Mouse (Mus musculus) splenic B cell, adult 2 months (primary cell): ENCODE data around the gene Gm11042.

Experiments used
- DNase-seq: peaks from one replicate; pipeline ENCODE4 v3.0.0-alpha.2; 2011; ENCODE audit warnings: low read depth, low spot score
- H3K27me3 ChIP-seq: 2 replicates; pipeline ENCODE4 v1.6.1; 2012; ENCODE audit warnings: mild to moderate bottlenecking, low read length, moderate library complexity, mixed read lengths; ENCODE audit not compliant: control insufficient read depth, poor library complexity, insufficient read depth, severe bottlenecking
- H3K36me3 ChIP-seq: 2 replicates; pipeline ENCODE4 v1.6.1; 2012; ENCODE audit warnings: mild to moderate bottlenecking, low read length, moderate library complexity, mixed read lengths; ENCODE audit not compliant: control insufficient read depth, poor library complexity, insufficient read depth, severe bottlenecking

Gene Gm11042

DNA sequence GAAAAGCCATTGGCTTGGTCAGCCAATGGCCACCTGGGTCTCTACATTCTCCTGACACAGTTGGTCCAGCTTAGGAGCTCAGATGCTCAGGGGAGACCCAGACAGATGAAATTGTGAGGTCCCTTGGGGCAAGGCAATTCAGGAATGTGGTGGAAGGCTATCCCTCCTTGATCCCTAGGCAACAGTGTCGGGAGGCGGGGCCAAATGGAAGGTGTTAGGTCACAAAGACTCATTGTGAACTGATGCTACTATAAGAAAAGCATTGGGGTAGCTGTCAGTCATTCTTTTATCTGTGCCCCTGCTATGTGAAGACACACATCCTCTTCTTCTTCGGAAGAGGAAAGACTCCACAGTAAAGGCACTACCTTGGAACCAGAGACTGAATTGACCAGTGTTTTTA is 3.6 kb downstream of the Gm11042 start:
- DNase-seq: no peak
- H3K36me3 ChIP-seq: no peaks in the 10 kb centered on the region
- no peaks in the 10 kb centered on the region for H3K27me3 ChIP-seq

DNA sequence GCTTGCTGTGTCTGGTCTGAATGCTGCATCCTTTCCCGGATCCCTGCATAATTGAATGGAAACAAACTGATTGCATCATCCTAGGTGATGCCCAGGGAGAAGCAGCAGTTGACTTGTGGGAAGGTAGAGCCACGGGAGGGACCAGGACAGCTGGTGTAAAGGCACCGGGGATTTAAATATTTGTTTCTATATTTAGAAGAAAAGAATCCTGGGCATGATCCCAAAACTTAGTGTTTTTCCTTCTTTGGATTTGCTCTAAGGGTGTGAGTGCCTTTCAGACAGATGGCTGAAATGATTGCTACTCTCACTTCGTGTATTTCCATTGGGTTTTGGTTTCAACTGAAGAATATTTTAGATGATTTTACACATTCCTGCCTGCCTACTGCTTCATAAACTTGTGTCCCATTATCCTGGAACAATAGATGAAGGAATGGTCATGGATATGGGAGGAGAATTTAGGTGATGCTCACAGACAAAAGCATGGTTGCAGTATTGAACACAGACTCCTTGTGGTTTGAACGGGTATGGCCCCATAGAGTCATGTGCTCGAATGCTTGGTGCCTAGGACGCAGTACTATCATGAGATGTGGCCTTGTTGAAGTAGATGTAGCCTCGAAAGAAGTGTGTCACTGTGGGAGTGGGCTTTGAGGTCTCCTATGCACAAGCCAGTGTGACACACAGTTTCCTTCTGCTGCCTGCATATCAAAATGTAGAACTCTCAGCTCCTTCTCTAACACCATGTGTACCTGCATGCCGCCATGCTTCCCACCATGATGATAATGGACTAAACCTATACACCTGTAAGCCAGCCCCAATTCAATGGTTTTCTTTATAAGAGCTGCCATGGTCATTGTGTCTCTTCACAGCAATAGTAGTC is 12.5 kb downstream of the Gm11042 start:
- no peaks in the 10 kb centered on the region for H3K27me3 ChIP-seq
- H3K36me3 ChIP-seq: no peaks in the 10 kb centered on the region
- no peak for DNase-seq

DNA sequence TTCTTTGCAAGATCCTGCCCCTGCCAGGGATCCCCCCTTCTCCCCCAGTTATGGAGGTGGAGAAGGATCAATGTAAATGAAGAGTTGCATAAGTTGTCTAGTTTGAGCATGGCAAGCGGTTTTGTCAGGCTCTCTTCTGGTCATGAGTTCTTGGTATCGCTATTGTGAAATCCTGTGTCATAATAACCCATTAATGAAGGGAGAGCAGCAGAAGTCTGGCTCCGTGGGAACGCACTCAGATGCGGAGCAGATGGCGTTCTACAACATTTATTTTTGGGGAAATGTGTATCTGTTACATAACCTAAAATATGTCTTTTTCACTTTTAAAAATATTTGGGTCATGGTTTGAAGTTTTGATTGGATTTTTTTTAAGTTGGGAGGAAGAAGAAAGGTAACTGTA is 14.6 kb downstream of the Gm11042 start:
- no peak for DNase-seq
- H3K27me3 ChIP-seq: no peaks in the 10 kb centered on the region
- no peaks in the 10 kb centered on the region for H3K36me3 ChIP-seq

DNA sequence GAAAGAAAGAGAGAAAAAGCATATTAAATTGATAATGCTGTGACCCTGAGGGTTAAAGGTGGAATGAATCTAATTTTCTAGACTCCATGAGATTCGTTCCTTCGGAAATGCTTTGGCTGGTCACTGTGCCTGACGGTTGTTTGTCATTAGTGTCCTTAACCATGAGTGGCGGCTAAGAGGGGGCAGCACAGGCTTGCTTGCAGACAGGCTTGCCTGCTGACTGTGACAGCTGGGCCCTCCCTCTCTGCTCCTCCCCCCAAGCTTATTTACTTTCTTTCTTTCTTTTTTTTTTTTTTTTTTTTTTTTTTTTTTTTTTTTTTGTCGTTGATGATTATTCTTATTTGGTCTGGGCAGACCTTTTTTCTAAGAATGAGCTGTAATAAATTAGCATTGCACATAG is 19.8 kb downstream of the Gm11042 start:
- no peaks in the 10 kb centered on the region for H3K36me3 ChIP-seq
- no peaks in the 10 kb centered on the region for H3K27me3 ChIP-seq
- no peak for DNase-seq

DNA sequence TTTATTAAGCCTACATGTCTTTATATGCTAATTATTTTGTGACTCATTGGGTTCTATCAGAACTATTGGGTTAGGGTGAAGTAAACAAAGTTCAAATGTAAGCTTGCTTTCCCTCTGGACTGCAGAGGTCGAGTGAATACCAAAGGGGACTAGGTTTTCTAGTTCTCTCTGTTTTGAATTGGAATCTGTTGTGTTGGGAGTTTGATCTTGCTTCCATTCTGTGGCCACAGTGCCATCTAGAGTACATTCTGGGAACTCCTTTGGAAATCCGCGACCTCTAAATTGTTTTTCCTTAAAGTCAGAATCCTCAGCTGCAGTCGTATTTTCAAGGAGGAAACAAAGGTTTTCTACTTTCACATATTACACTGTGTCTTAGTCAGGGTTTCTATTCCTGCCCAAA is 22.6 kb downstream of the Gm11042 start:
- DNase-seq: no peak

DNA sequence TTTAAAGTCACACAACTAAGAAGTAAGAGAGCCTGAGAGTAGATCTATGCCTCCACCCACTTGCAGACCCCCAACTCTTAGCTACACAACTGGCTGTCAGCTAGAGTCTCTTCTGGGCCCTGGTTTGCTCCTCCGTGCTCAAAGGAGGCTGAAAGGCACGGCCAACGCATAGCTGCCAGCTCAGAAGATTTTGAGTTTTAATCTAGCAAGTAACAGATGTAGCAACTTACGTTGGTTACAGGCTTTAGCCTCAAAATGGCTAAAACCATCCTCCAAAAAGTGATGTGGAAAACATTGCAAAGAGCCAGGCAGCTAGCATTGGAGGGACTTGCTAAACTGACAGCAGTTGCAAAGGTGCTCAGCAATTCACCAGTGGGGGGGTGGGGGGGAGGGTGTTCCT is 25.2 kb downstream of the Gm11042 start:
- DNase-seq: no peak
- Histone ChIP-seq H3K36me3 (no peaks in the 10 kb centered on the region), H3K27me3 (no peaks in the 10 kb centered on the region)

More for the DNA sequence above, 22.6 kb downstream of the Gm11042 start:
- Histone ChIP-seq H3K36me3 (no peaks in the 10 kb centered on the region), H3K27me3 (no peaks in the 10 kb centered on the region)

DNA sequence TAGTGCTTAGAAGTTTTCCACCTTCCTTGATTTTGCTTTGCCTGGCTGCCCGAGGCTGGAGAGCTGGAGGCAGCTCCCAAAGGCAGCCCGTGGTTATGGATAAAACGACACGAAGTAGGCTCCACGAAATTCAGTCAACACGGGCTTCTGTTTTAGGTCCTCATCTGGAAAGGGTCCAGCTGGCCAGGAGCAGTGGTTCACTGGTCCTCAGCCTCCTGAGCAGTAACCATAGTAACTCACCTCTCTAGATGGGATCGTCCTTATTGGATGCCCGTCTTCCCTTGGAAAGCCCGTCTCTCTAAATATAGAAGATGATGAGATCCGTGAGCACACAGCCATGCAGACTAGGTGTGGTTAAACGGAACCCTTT is 31.5 kb downstream of the Gm11042 start:
- DNase-seq: no peak
- Histone ChIP-seq H3K27me3 (no peaks in the 10 kb centered on the region), H3K36me3 (no peaks in the 10 kb centered on the region)

DNA sequence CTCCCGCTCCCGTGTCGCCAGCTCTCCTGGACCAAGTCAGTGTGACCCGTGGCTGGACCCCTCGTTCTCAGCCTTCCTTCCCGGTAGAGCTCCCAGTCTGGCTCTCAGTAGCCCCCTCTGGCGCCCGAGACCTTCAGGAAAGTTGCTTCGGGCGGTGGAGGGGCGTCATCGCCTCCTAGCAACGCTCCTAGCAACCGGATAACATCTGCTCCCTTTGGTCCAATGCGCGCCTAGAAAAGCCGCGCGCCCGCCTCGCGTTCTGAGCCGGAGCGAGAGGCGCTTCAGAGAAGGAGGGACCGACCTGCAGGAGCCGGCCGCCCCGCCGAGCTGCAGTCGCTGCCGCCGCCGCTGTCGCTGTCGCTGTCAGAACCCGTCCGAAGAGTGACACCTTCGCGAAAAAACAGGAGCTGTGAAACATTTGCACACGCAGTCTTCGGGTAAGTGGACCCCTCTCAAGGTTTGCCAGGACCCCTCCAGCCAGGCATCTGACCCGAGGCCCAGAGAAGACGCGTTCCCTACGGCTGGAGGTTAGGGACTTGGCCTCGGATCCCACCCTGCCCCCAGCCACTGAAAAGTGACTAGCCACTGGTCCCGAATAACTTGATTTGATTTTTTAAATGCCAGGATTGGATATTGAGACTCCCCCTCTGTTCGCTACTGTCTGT is 32.0 kb downstream of the Gm11042 start:
- Histone ChIP-seq H3K27me3 (no peaks in the 10 kb centered on the region), H3K36me3 (no peaks in the 10 kb centered on the region)
- no peak for DNase-seq

DNA sequence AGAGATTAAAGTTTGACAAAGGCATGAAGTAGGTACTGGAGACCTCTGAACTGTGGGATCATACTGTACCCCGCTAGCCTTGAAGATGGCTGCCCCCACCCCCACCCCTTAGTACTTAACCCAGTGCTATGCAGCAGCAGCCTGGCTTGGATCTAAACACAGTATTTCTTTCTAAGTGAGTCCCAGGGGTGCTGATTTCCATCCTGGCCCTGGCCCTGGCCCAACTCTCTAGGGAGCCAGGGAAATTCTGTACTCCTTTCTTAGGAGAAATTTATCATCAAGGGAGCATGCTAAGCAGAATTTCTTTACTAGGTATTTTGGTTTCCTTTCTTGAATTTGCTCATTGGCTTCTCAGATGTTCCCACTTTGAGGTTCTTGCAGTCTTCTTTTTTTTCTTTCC is 33.3 kb downstream of the Gm11042 start:
- no peak for DNase-seq
- H3K27me3 ChIP-seq: no peaks in the 10 kb centered on the region

DNA sequence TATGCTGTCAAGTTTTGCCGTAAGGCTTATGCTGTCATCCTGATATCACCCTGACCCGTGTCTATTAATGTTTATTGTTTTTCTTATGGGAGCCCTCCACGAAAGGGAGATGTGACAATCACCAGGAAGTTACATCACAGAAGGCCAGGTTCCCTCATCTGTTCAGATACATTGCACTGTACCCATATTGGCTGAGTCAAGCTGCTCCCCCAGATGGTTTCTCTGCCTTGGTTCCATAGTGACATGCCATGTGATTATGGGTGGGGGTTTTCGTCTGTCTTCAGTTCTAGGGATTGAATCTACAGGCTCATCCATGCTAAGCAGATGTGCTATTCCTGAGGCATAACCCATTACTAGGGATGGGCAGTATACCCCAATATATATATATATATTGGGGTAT is 34.8 kb downstream of the Gm11042 start:
- Histone ChIP-seq H3K36me3 (no peaks in the 10 kb centered on the region), H3K27me3 (no peaks in the 10 kb centered on the region)
- DNase-seq: no peak

More for the DNA sequence above, 33.3 kb downstream of the Gm11042 start:
- no peaks in the 10 kb centered on the region for H3K36me3 ChIP-seq

DNA sequence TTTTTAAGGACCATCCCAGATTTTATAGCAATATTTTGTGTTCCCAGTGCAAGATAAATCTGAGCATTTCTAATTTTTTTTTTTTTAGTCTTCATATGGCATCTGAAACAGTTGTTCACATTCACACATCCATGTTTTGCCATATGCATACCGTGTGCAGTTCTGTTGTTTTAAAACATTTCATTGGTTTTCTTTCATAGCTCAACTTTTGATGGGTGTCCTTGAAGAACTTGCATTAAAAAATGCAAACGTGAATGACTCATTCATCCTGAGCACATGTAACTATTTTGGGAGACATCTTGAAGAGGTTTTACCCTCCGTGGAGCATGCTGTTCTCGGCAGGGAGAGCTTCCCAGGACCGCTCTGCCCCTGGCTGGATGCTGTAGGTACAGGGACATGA is 38.9 kb downstream of the Gm11042 start:
- no peak for DNase-seq
- no peaks in the 10 kb centered on the region for H3K36me3 ChIP-seq
- no peaks in the 10 kb centered on the region for H3K27me3 ChIP-seq

DNA sequence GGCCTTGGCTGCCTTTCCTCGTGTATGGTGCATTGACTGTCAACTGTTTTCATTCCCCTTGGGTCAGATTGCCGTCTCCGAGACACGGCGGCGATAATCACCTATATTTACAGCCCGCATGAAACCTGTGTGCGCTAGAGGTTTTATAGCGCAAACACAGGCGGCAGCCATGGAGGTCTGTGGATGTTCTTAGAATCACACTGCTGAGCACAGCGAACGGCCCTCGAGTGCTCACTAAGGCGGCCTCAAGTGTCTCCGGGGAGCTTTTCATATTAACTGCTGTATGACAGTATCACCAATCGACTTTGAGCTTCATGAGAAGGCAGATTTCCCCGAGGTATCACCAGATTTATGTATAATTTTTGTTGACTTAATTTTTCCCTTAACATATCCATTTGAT is 43.6 kb downstream of the Gm11042 start:
- no peak for DNase-seq
- H3K27me3 ChIP-seq: no peaks in the 10 kb centered on the region
- H3K36me3 ChIP-seq: no peaks in the 10 kb centered on the region

DNA sequence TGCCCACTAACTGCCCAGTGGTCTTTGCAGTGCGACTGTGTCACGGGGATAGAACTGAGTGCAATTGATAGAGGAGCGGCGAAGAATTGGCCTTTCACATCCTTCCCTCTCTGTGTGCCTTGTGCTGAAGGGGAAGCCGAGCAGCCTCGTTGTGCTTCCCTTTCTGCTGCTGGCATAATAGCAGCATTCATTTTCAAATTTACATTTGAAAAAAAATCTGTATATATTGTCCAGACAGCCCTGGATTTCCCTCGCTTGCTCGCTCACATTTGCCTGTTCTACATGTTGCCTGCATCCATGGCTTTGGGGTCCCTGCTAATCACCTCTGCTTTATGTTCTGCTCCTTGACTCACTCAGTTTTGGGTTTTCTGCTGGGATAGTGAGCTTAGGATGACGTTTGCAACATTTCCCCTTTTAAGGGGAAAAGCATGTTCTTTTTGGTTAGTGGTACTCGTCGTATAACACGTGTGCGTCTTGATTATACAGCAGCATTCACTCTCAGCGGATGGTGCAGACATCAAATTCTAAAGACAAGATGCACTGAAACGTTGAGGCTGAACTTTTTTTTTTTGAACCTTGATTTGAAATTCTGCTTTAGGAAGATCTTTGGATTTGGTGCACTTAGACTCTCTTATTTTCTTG is 47.4 kb downstream of the Gm11042 start:
- no peak for DNase-seq
- Histone ChIP-seq H3K36me3 (no peaks in the 10 kb centered on the region), H3K27me3 (no peaks in the 10 kb centered on the region)

DNA sequence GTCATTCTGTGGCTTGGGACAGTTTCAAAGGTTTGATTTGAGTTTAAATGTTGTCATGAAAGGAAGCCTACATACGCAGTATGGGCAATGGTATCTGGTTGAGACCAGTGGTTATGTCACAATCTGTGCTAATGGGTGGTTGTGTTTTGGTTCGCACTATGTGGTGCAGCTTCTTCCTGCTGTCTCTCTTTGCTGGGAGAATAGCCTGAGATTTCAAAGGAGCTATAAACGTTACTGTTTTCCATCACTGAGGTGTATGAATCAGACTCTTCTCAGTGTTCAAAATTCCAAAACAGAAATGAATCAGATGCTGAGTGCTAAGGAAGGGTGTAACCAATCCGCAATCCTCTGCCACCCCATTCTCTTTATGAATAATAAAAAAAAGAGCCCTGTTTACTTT is 49.1 kb downstream of the Gm11042 start:
- Histone ChIP-seq H3K27me3 (no peaks in the 10 kb centered on the region), H3K36me3 (no peaks in the 10 kb centered on the region)
- no peak for DNase-seq
